Mouse (Mus musculus) cerebellum, adult 11 months (tissue): ENCODE measurements around the gene Dcun1d4.

ENCODE experiments used
- DNase-seq: peaks from one replicate; pipeline ENCODE4 v3.0.0; 2022

The Dcun1d4 gene

GRCm38 (mm10) chr5:73601361-73601763 is 120.6 kb downstream of the Dcun1d4 start:
- no peak for DNase-seq

GRCm38 (mm10) chr5:73602865-73603264 is 122.1 kb downstream of the Dcun1d4 start:
- no peak for DNase-seq

- no peak for DNase-seq
These were observed 123.7 kb downstream of the Dcun1d4 start for GRCm38 (mm10) chr5:73604542-73604941.

- no peak for DNase-seq
These were observed 124.2 kb downstream of the Dcun1d4 start for GRCm38 (mm10) chr5:73604964-73605363.
